Mouse (Mus musculus) embryo, embryonic 10 days (tissue): ENCODE data around the gene Mrs2.
"Not testable (repeated sequence)": the region's sequence is repeated elsewhere in the genome, so short reads cannot be mapped to it uniquely, and the experiment has no call there.

Source experiments
- DNase-seq: peaks from one replicate; pipeline ENCODE4 v3.0.0-alpha.2; 2015; ENCODE audit warnings: low spot score

Gene Mrs2

GRCm38 (mm10) chr13:24977820-24978342 is 42.3 kb downstream of the Mrs2 start:
- DNase-seq = no peak

GRCm38 (mm10) chr13:24976384-24976783 is 43.8 kb downstream of the Mrs2 start:
- DNase-seq = no peak

GRCm38 (mm10) chr13:24971776-24972175 is 48.4 kb downstream of the Mrs2 start:
- not testable (repeated sequence) for DNase-seq

- no peak for DNase-seq
Observed at GRCm38 (mm10) chr13:24965846-24966201, 54.4 kb downstream of the Mrs2 start.

GRCm38 (mm10) chr13:24965130-24965845 is 54.9 kb downstream of the Mrs2 start:
- peak; percentile 32 for DNase-seq

GRCm38 (mm10) chr13:24962119-24962518 is 58.1 kb downstream of the Mrs2 start:
- DNase-seq = no peak

- DNase-seq = no peak
Observed at GRCm38 (mm10) chr13:24960084-24960483, 60.1 kb downstream of the Mrs2 start.

GRCm38 (mm10) chr13:24958671-24959070 is 61.5 kb downstream of the Mrs2 start:
- DNase-seq = no peak

- DNase-seq = peak; percentile 53
Observed at GRCm38 (mm10) chr13:24955500-24955899, 64.7 kb downstream of the Mrs2 start.

- no peak for DNase-seq
Observed at GRCm38 (mm10) chr13:24955091-24955490, 65.1 kb downstream of the Mrs2 start.

- DNase-seq = no peak
Observed at GRCm38 (mm10) chr13:24952659-24953058, 67.5 kb downstream of the Mrs2 start.

- no peak for DNase-seq
Observed at GRCm38 (mm10) chr13:24948870-24949269, 71.3 kb downstream of the Mrs2 start.

- no peak for DNase-seq
Observed at GRCm38 (mm10) chr13:24947158-24947557, 73.0 kb downstream of the Mrs2 start.

- peak; percentile 61 for DNase-seq
Observed at GRCm38 (mm10) chr13:24945567-24945966, 74.6 kb downstream of the Mrs2 start.

GRCm38 (mm10) chr13:24943303-24943702 is 76.9 kb downstream of the Mrs2 start:
- no peak for DNase-seq

GRCm38 (mm10) chr13:24942512-24943282 is 77.5 kb downstream of the Mrs2 start, which contains the start of gene Gpld1:
Gpld1 (plus strand) TSS chr13:24943152.
- no peak for DNase-seq

- DNase-seq = no peak
Observed at GRCm38 (mm10) chr13:24939472-24939871, 80.7 kb downstream of the Mrs2 start.

- peak; percentile 83 for DNase-seq
Observed at GRCm38 (mm10) chr13:24938683-24939082, 81.5 kb downstream of the Mrs2 start.

- no peak for DNase-seq
Observed at GRCm38 (mm10) chr13:24937839-24938166, 82.4 kb downstream of the Mrs2 start.
